Mouse (Mus musculus): ENCODE measurements around the gene Tagln2. TPM values are rescaled to one million over a fixed set of nuclear protein-coding genes. Genes with fewer than 3 reads are reported as not detected.

The Tagln2 gene
- polyA plus RNA-seq, 1 experiment = 240 TPM

- no peak for DNase-seq (ENCODE audit: low read depth)
Observed at GRCm38 (mm10) chr1:172526380-172527081, 26.7 kb downstream of the Tagln2 start.

GRCm38 (mm10) chr1:172527431-172527830, 27.6 kb downstream of the Tagln2 start:
- DNase-seq (ENCODE audit: low read depth) = no peak

GRCm38 (mm10) chr1:172528701-172529100, 28.9 kb downstream of the Tagln2 start:
- peak; percentile 28 for DNase-seq (ENCODE audit: low read depth)

DNA sequence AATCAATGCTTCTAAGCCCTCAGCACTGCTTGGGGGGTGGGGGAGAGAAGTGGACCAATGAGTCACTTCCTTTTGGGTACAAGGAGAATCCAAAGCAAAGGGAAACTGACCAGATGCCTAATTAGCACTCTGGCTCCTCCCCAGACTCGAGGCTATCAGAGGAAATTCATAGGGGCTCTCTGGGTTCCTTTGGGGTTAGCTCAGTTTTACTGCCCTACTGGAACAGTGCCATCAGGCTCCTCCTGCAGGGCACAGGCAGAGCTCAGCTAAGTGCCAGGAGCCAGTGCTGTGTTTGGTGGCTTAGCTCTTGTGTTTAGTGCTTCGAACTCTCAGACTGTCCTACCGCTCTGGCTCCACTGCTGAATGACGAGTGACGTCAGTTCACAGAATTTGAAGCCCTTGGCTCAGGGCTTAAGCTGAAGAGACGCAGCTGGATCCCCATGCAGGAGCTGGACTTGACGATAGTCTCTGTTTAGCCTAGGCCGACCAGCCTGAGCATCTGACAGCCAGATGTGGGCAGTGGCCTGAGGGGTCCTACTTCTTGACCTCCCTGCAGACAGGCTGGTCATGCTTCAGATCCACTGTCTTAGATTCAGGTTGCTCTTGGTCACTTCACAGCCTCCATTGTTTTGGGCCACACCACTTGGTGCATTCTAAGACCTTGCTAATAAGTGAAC, 30.8 kb downstream of the Tagln2 start:
- no peak for DNase-seq (ENCODE audit: low read depth)

DNA sequence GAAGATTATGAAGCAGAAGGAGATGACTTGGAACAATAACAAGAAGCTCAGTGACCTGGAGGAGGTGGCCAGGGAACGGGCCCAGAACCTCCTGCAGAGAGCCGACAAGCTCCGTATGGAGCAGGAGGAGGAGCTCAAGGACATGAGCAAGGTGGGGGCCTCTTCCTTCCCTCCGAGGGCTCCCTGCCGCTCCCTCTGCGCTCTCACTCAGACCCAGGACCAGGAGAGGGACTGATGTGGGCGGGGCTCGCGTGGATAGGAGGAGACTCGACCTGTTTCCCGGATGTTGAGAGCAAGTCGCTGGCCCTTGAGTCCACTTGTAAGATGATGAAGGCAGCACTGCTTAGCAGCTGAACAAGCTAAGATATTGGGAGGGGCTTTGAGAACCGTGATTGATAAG, 32.7 kb downstream of the Tagln2 start:
- no peak for DNase-seq (ENCODE audit: low read depth)

DNA sequence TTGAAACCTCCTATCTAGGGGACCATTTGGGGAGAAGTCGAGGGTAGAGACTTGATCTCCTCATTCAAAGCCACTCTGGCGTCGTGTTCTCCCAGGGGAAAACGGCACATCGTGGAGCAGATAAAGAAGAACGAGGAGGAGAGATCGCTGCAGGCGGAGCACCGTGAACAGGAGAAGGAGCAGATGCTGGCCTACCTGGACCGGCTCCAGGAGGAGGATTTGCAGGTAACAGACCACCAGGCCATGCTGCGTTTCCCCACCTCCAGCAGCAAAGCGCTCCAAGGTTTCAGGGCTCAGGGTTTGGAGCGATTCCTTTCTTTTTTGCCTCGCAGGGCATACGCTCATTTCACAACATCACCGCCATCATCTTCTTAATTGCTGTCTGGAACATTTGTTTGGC, 35.3 kb downstream of the Tagln2 start:
- DNase-seq (ENCODE audit: low read depth) = no peak

DNA sequence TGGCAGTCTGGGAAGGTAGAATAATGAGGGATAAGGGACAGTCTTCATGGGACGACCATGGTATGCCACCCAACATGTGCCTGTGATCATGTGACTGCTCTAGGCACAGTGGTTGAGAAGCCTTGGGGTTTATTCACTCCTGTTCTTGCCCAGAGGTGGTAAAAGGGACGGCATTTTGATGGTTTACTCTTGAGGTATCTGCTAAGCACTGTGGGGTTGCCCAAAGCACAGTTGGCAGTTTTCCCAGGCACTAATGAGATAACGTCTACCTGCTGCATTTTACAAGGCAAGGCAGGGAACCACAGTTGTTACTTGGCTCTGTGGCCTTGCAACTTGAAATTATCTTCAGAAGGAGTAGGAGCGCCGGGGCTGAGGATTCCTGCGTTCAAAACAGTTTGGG, 40.0 kb downstream of the Tagln2 start:
- no peak for DNase-seq (ENCODE audit: low read depth)

- no peak for DNase-seq (ENCODE audit: low read depth)
Observed at GRCm38 (mm10) chr1:172540283-172540820, 40.5 kb downstream of the Tagln2 start.

GRCm38 (mm10) chr1:172546062-172546461, 46.2 kb downstream of the Tagln2 start:
- DNase-seq (ENCODE audit: low read depth) = no peak

DNA sequence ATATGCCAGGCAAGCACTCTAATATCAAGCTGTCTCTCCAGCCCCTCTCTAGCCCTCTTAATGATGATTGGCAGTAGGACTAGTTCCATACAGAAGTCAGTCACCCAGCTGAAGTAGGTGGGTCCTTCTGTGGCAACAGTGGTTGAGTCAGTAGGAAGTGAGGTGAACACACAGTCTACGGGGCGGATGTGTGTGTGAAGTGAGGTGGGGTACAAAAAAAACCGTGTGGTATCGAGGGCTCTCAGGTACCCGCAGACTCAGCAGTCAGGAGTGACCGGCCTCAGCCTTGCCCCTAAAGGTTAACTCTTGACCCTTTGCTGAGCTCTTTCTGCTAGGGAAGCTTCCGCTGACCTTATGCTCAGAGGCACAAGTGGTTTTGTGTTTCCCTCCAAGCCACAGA, 48.7 kb downstream of the Tagln2 start:
- no peak for DNase-seq (ENCODE audit: low read depth)

- DNase-seq (ENCODE audit: low read depth) = no peak
Observed at GRCm38 (mm10) chr1:172549314-172549713, 49.5 kb downstream of the Tagln2 start.

GRCm38 (mm10) chr1:172549717-172550116, 49.9 kb downstream of the Tagln2 start:
- DNase-seq (ENCODE audit: low read depth) = no peak

DNA sequence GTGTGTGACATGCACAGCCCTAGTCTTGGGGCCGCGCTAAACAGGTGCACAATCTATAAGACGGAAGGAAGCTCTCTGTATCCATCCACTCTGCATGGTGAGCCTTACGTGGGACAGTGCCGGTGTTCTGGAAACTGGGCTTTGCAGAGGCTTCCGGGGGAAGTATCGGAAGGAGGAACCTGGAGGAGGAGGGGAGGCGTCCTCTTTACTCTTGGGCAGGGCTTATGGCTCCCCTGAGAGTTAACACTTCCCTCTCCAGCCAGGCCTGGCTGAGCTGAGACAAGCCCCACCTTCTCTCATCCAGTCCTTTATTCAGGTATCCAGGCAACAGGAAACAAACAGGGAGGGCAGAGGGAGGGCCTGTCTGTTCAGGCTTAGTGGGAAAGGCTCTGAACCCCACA, 50.7 kb downstream of the Tagln2 start:
- no peak for DNase-seq (ENCODE audit: low read depth)

- DNase-seq (ENCODE audit: low read depth) = no peak
Observed at GRCm38 (mm10) chr1:172551009-172551408, 51.2 kb downstream of the Tagln2 start.

GRCm38 (mm10) chr1:172552623-172553022, 52.8 kb downstream of the Tagln2 start:
- DNase-seq (ENCODE audit: low read depth) = no peak

GRCm38 (mm10) chr1:172555638-172556037, 55.8 kb downstream of the Tagln2 start, which contains the start of gene Vsig8:
Gene Vsig8, plus strand, starts transcription at chr1:172555938.
- no peak for DNase-seq (ENCODE audit: low read depth)

Other genes with a start within 250 kb of the Tagln2 start
- gene Atp1a4, start 241.6 kb upstream of the Tagln2 start, polyA plus RNA-seq (2012; rRNA removed) = 2.7 and 4.3 TPM in 2 replicates
- 88.9 and 98.2 TPM in 2 replicates for gene Igsf8, start 238.4 kb upstream of the Tagln2 start, polyA plus RNA-seq (2012; rRNA removed)
- gene Atp1a2, start 202.0 kb upstream of the Tagln2 start, polyA plus RNA-seq (2012; rRNA removed) = 167 and 195 TPM in 2 replicates
- gene Kcnj9, start 170.7 kb upstream of the Tagln2 start, polyA plus RNA-seq (2012; rRNA removed) = 0.24 and 0.42 TPM in 2 replicates
- 0.18 and 0.19 TPM in 2 replicates for gene Kcnj10, start 158.8 kb upstream of the Tagln2 start, polyA plus RNA-seq (2012; rRNA removed)
- gene Pigm, start 123.5 kb upstream of the Tagln2 start, polyA plus RNA-seq (2012; rRNA removed) = 6.6 and 8.0 TPM in 2 replicates
- gene Slamf9, start 24.7 kb upstream of the Tagln2 start, polyA plus RNA-seq (2012; rRNA removed) = 14.2 and 18.2 TPM in 2 replicates
- 17.5 and 19.5 TPM in 2 replicates for gene Igsf9, start 18.3 kb upstream of the Tagln2 start, polyA plus RNA-seq (2012; rRNA removed)
- 2.6 and 5.3 TPM in 2 replicates for gene Cfap45, start 20.8 kb downstream of the Tagln2 start, polyA plus RNA-seq (2012; rRNA removed)
- 0.79 and 0.92 TPM in 2 replicates for gene Vsig8, start 55.9 kb downstream of the Tagln2 start, polyA plus RNA-seq (2012; rRNA removed)
- gene Slamf8, start 90.5 kb downstream of the Tagln2 start, polyA plus RNA-seq (2012; rRNA removed) = 2.4 and 3.1 TPM in 2 replicates
- gene Fcrl6, start 102.5 kb downstream of the Tagln2 start, polyA plus RNA-seq (2012; rRNA removed) = 0.05 TPM in 1 of 2 replicates, not detected in the other
- 30.2 and 62.5 TPM in 2 replicates for gene Dusp23, start 132.9 kb downstream of the Tagln2 start, polyA plus RNA-seq (2012; rRNA removed)
- gene Crp, start 198.0 kb downstream of the Tagln2 start, polyA plus RNA-seq (2012; rRNA removed) = 0.28 and 0.81 TPM in 2 replicates

All from gonadal fat pad, adult 2 months (tissue).